Mouse (Mus musculus): Measurements from ENCODE around the gene Syt9. TPM values are rescaled to one million over a fixed set of nuclear protein-coding genes. Genes with fewer than 3 reads are reported as not detected.

Syt9 gene
- polyA plus RNA-seq, 1 experiment, result 0.28 TPM

- DNase-seq (ENCODE audit: low spot score), result no peak
Measured at GRCm38 (mm10) chr7:107545011-107545410, 174.5 kb downstream of the Syt9 start.

- no peak for DNase-seq (ENCODE audit: low spot score)
Measured at GRCm38 (mm10) chr7:107547872-107548271, 177.3 kb downstream of the Syt9 start.

GRCm38 (mm10) chr7:107553461-107553860 is 182.9 kb downstream of the Syt9 start:
- DNase-seq (ENCODE audit: low spot score), result no peak

DNA sequence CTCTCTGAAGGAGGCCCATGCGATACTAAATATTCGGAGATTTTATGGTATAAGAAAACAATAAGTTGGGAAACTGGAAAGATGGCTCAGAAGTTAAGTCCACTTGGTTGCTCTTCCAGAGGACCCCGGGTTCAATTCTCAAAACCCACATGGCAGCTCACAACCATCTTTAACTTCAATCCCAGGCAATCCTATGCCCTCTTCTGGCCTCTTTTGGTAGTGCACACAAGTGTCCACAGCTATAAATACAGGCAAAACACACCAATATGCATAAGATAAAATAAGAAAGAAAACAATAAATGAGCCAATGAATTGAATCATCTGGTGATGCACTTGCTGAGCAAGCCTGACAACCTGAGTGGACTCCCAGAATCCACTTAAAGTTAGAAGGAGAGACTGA is 185.4 kb downstream of the Syt9 start:
- DNase-seq (ENCODE audit: low spot score), result no peak

- DNase-seq (ENCODE audit: low spot score), result no peak
Measured at GRCm38 (mm10) chr7:107560675-107561074, 190.1 kb downstream of the Syt9 start.

GRCm38 (mm10) chr7:107561584-107561983 is 191.1 kb downstream of the Syt9 start:
- no peak for DNase-seq (ENCODE audit: low spot score)

GRCm38 (mm10) chr7:107563727-107564126 is 193.2 kb downstream of the Syt9 start:
- DNase-seq (ENCODE audit: low spot score), result no peak

- no peak for DNase-seq (ENCODE audit: low spot score)
Measured at GRCm38 (mm10) chr7:107567261-107567671, 196.7 kb downstream of the Syt9 start, which contains the start of gene Olfml1. Gene Olfml1 (plus strand): TSS chr7:107567446.

- DNase-seq (ENCODE audit: low spot score), result no peak
Measured at GRCm38 (mm10) chr7:107567674-107568073, 197.1 kb downstream of the Syt9 start.

DNA sequence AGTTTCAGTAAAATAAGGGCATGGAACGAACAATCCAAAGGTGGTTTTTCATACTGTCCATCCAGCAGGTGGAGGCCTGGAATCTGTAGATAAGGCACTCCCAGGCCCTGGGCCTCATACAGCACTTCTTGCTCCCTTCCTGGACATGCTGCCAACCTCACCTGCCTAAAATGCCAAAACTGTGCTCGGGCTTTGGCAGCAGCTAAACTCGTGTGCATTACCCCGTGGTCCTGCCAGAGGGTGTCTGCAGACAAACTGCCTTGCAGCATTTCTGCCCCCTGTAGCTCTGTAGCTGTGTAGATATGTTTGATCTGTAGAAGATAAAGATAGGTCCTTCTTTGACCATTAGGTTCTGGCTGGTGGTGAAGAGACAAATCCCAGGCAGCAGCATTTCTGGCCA is 198.4 kb downstream of the Syt9 start:
- no peak for DNase-seq (ENCODE audit: low spot score)

- DNase-seq (ENCODE audit: low spot score), result no peak
Measured at GRCm38 (mm10) chr7:107573856-107574255, 203.3 kb downstream of the Syt9 start.

- no peak for DNase-seq (ENCODE audit: low spot score)
Measured at GRCm38 (mm10) chr7:107574276-107574675, 203.7 kb downstream of the Syt9 start.

- no peak for DNase-seq (ENCODE audit: low spot score)
Measured at GRCm38 (mm10) chr7:107592641-107593040, 222.1 kb downstream of the Syt9 start.

DNA sequence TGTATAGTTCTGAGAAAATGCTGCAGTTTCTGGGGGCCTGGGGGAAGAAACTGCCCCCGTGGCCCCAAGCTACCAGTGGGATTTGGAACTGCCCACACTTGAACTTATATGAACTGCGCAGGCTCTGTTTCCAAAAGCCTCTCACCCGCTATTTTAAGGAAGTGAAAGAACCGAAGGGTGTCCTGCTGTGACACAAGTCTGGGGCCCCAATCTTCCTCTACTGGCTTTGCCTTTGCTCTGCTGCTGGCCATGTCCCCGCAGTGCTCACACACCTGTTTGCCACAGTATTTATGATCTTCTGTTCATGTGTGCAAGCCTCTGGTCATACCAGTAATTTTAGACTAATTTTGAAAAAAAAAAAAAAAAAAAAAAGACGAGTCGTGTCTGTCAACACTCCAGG is 223.4 kb downstream of the Syt9 start:
- DNase-seq (ENCODE audit: low spot score), result no peak

DNA sequence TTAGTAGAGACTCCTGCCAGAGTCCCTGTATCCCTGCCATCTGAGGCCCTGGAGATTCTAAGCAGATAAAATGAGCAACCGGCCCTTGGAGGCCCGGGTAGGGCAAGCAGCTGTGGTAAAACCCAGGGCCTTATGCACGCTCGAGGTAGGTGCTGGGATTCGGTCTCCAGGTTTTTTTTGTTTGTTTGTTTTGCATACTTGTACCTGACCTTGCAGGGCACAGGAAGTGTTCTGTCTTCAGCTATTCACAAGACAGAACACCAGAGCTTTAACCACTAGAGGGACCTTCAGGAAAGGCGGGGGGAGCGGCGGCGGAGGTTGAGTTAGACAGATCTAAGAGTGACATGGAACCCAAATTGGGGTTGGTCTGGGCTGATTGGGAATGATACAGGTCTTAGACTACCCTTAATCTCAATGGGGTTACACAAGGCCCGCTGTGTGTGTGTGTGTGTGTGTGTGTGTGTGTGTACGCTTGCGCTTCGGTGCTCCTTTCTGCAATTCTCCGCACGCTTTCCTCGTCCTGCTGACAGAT is 223.9 kb downstream of the Syt9 start:
- DNase-seq (ENCODE audit: low spot score), result no peak

GRCm38 (mm10) chr7:107594857-107595402 is 224.4 kb downstream of the Syt9 start, which contains the start of gene Ppfibp2:
Gene Ppfibp2 (plus strand): TSS chr7:107595207.
- DNase-seq (ENCODE audit: low spot score), result peak; percentile 88

GRCm38 (mm10) chr7:107595426-107595825 is 224.9 kb downstream of the Syt9 start:
- DNase-seq (ENCODE audit: low spot score), result no peak

- DNase-seq (ENCODE audit: low spot score), result no peak
Measured at GRCm38 (mm10) chr7:107596753-107597152, 226.2 kb downstream of the Syt9 start.

DNA sequence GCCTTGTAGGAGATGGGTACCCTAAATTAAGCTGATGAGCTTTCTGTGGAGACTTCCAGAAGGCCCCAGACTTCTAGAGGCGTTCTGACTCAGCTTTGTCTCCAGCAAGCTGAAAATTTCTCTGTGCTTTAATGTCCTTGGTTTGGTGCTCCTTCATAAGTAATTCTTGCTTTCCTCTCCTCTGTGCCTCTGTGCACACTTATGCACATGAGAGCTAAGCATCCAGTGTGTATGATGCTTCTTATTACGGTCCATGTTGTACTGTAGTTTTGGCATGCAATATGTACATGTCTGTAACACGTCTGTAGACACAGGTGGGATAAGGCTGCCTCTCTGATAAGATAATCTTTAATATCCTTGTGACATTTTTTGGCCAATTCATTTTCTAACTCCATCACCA is 227.4 kb downstream of the Syt9 start:
- DNase-seq (ENCODE audit: low spot score), result no peak

Other genes starting within 250 kb of the Syt9 start
- gene Olfr715, start 239.6 kb upstream of the Syt9 start, polyA plus RNA-seq (2012; rRNA removed), result not detected in 2 replicates
- not detected in 2 replicates for gene Olfr716, start 232.4 kb upstream of the Syt9 start, polyA plus RNA-seq (2012; rRNA removed)
- gene Nlrp14, start 203.7 kb upstream of the Syt9 start, polyA plus RNA-seq (2012; rRNA removed), result not detected in 2 replicates
- not detected in 2 replicates for gene Rbmxl2, start 161.3 kb upstream of the Syt9 start, polyA plus RNA-seq (2012; rRNA removed)
- 20.0 and 21.6 TPM in 2 replicates for gene Olfml1, start 196.7 kb downstream of the Syt9 start, polyA plus RNA-seq (2012; rRNA removed)
- gene Ppfibp2, start 224.5 kb downstream of the Syt9 start, polyA plus RNA-seq (2012; rRNA removed), result 73.4 and 81.1 TPM in 2 replicates

Measured in urinary bladder, adult 2 months (tissue).